Mouse (Mus musculus): ENCODE measurements around the gene Dynlrb1.

DNA sequence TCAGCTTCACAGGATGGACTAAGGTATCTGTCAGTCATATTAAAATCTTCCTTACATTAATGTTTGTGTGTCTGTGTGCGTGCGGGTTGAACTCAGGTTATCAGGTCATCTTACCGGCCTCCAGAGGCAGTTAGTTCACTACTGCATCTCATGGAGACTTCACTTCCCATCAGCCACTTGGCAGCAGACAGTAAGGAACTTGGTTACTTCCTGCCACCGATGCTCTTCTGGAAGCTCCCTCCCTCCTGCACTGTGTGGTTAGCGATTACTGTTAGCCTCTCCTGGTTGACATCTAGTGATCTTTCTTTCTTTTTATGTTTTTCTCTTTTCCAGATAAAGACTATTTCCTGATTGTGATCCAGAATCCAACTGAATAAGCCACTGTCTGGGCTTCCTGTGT lies 13.3 kb downstream of the Dynlrb1 start:
- TF ChIP-seq POLR2AphosphoS2 (IDR thresholded peaks at IDR 0.05; ENCODE audit: low read depth, low read length): no peak
- no peak for TF ChIP-seq CTCF (conservative IDR thresholded peaks at IDR 0.05 in 1 of 2, IDR thresholded peaks at IDR 0.05 in 1 of 2; ENCODE audit: low read depth in 2 of 2, low read length in 2 of 2)
- no peak for TF ChIP-seq POLR2A (IDR thresholded peaks at IDR 0.05; ENCODE audit: low read depth, low read length)
- TF ChIP-seq MEF2A (IDR thresholded peaks at IDR 0.05; ENCODE audit: borderline replicate concordance, low read depth, low read length): no peak
- TF ChIP-seq SIN3A (IDR thresholded peaks at IDR 0.05; ENCODE audit: low read length): no peak
- no peak for TF ChIP-seq EP300 (IDR thresholded peaks at IDR 0.05; ENCODE audit: low read length)
- TF ChIP-seq ZC3H11A (IDR thresholded peaks at IDR 0.05; ENCODE audit: low read depth, low read length): no peak
- no peak for TF ChIP-seq JUN (IDR thresholded peaks at IDR 0.05; ENCODE audit: insufficient read depth, low read depth, low read length)
- no peak for TF ChIP-seq MAX (IDR thresholded peaks at IDR 0.05; ENCODE audit: low read length)
- no peak for TF ChIP-seq MYC (IDR thresholded peaks at IDR 0.05; ENCODE audit: low read depth, low read length)
- TF ChIP-seq ELF1 (IDR thresholded peaks at IDR 0.05; ENCODE audit: low read depth, low read length): no peak
